ENCODE assay signal across 8 mouse cellular contexts in genomic region chr14:40964881-40965280, GRCm38 (mm10). TPM values are rescaled to one million over a fixed set of nuclear protein-coding genes. Genes with fewer than 3 reads are reported as not detected.
DNase-seq lines count a peak whose midpoint lies in the region; ATAC-seq and TF ChIP-seq lines count a peak whose summit lies in the region.

No protein-coding gene starts in this region.

- H3K4me1 ChIP-seq in erythroblast, embryonic 14.5 days (ENCODE audit: control insufficient read depth) = peaks cover 81% of the 10 kb centered on the region
- peaks cover 73% of the 10 kb centered on the region for H3K4me1 ChIP-seq in G1E (ENCODE audit: insufficient read depth, low read depth, low read length)
- peaks cover 29% of the 10 kb centered on the region for H3K4me1 ChIP-seq in hindbrain, embryonic 14.5 days (replicated peaks; ENCODE audit: control insufficient read depth, insufficient read depth, low read length)
- H3K4me1 ChIP-seq in liver, embryonic 15.5 days (replicated peaks) = peaks cover 71% of the 10 kb centered on the region

- H3K4me3 ChIP-seq in erythroblast, embryonic 14.5 days (replicated peaks) = peak overlapping the region; percentile 82
- H3K4me3 ChIP-seq in G1E (ENCODE audit: low read depth, low read length) = peak overlapping the region; percentile 84; the same call in 1 of the 2 replicates
- peak overlapping the region; percentile 93 for H3K4me3 ChIP-seq in hindbrain, embryonic 14.5 days (replicated peaks; ENCODE audit: low read length)
- H3K4me3 ChIP-seq in liver, embryonic 15.5 days (replicated peaks) = peak overlapping the region; percentile 88

- DNase-seq in G1E (ENCODE audit: low spot score) = no peak
- no peak for DNase-seq in hindbrain, embryonic 14.5 days (ENCODE audit: low spot score)
- DNase-seq in embryo, embryonic 10 days (ENCODE audit: low spot score) = no peak
- no peak for DNase-seq in layer of hippocampus, postnatal 10 days (ENCODE audit: low spot score in 2 of 2)
- no peak for DNase-seq in right cerebral cortex, postnatal 4 days

- no peak overlapping the region for H3K27ac ChIP-seq in hindbrain, embryonic 14.5 days
- H3K27ac ChIP-seq in liver, embryonic 15.5 days (replicated peaks) = peak overlapping the region; percentile 12; the same call in 1 of the 2 replicates

- peaks cover 9% of the 10 kb centered on the region for H3K27me3 ChIP-seq in erythroblast, embryonic 14.5 days (ENCODE audit: control insufficient read depth)
- H3K27me3 ChIP-seq in G1E (ENCODE audit: insufficient read depth, low read length) = no peaks in the 10 kb centered on the region
- H3K27me3 ChIP-seq in hindbrain, embryonic 14.5 days (ENCODE audit: control insufficient read depth, insufficient read depth, low read length) = no peaks in the 10 kb centered on the region
- peaks cover 5% of the 10 kb centered on the region for H3K27me3 ChIP-seq in liver, embryonic 15.5 days

- TF ChIP-seq CTCF in G1E (IDR thresholded peaks at IDR 0.05; ENCODE audit: low read depth, low read length) = no peak

- peak overlapping the region; percentile 89 for H3K4me2 ChIP-seq in hindbrain, embryonic 14.5 days (replicated peaks)
- H3K4me2 ChIP-seq in liver, embryonic 15.5 days = peak overlapping the region; percentile 97

- no peaks in the 10 kb centered on the region for H3K9me3 ChIP-seq in erythroblast, embryonic 14.5 days (ENCODE audit: control insufficient read depth, low read length)
- H3K9me3 ChIP-seq in G1E (replicated peaks) = no peaks in the 10 kb centered on the region
- no peaks in the 10 kb centered on the region for H3K9me3 ChIP-seq in hindbrain, embryonic 14.5 days (ENCODE audit: control insufficient read depth, low read length)
- H3K9me3 ChIP-seq in liver, embryonic 15.5 days (replicated peaks) = no peaks in the 10 kb centered on the region

- no peaks in the 10 kb centered on the region for H3K36me3 ChIP-seq in erythroblast, embryonic 14.5 days (ENCODE audit: control insufficient read depth)
- peaks cover 13% of the 10 kb centered on the region for H3K36me3 ChIP-seq in G1E (replicated peaks)
- H3K36me3 ChIP-seq in hindbrain, embryonic 14.5 days (replicated peaks; ENCODE audit: control insufficient read depth, insufficient read depth) = no peaks in the 10 kb centered on the region
- no peaks in the 10 kb centered on the region for H3K36me3 ChIP-seq in liver, embryonic 15.5 days (replicated peaks)

- no peak overlapping the region for H3K9ac ChIP-seq in hindbrain, embryonic 14.5 days
- peak overlapping the region; percentile 38; the same call in 1 of the 2 replicates for H3K9ac ChIP-seq in liver, embryonic 15.5 days

- ATAC-seq in erythroblast, adult 5-6 weeks (replicated peaks; ENCODE audit: low FRiP score, poor library complexity, severe bottlenecking) = no peak
- ATAC-seq in G1E (ENCODE audit: extremely low read depth, insufficient number of reproducible peaks, low FRiP score, poor library complexity, severe bottlenecking) = no peak
- ATAC-seq in hindbrain, embryonic 14.5 days (ENCODE audit: low FRiP score) = no peak
- no peak for ATAC-seq in liver, embryonic 15.5 days (ENCODE audit: insufficient read depth)

RNA-seq across cellular contexts. Expression of gene Tspan14, which starts 1.7 kb away (rescaled TPM):
- polyA plus RNA-seq in erythroblast, embryonic 14.5 days (2012) = 0.27 and 0.33 TPM in 2 replicates
- 4.0 and 7.3 TPM in 2 replicates for total RNA-seq in erythroblast, adult 5-6 weeks (2015; ENCODE audit: low replicate concordance)
- total RNA-seq in erythroblast, adult 5-6 weeks (2017; ENCODE audit: low replicate concordance) = 8.2 and 9.4 TPM in 2 replicates
- 32.3 and 36.3 TPM in 2 replicates for total RNA-seq in G1E (2014; fragmentation: Nextera tagmentation)
- total RNA-seq in G1E (2017) = 23.4 and 27.2 TPM in 2 replicates
- 7.5 and 10.3 TPM in 2 replicates for polyA plus RNA-seq in G1E (2012)
- polyA plus RNA-seq in hindbrain, embryonic 14.5 days (2014; fragmentation: Nextera tagmentation; extraction: Ambion mirVana) = 65.6 and 70.1 TPM in 2 replicates
- 28.8 and 34.6 TPM in 2 replicates for polyA plus RNA-seq in liver, embryonic 15.5 days (2015; fragmentation: Nextera tagmentation; extraction: Ambion mirVana)
- total RNA-seq in layer of hippocampus, postnatal 10 days (2021) = 10 to 100 TPM; 47.3 to 48.7 TPM

RNA-seq across cellular contexts. Expression of gene Fam213a, which starts 48.7 kb away (rescaled TPM):
- 8.5 and 12.2 TPM in 2 replicates for polyA plus RNA-seq in erythroblast, embryonic 14.5 days (2012)
- total RNA-seq in erythroblast, adult 5-6 weeks (2015; ENCODE audit: low replicate concordance) = 1,227 and 1,297 TPM in 2 replicates
- total RNA-seq in erythroblast, adult 5-6 weeks (2017; ENCODE audit: low replicate concordance) = 2,096 and 2,327 TPM in 2 replicates
- total RNA-seq in G1E (2014; fragmentation: Nextera tagmentation) (101 and 113 TPM in 2 replicates), G1E (2017) (57.9 and 59.7 TPM in 2 replicates)
- polyA plus RNA-seq in G1E (2012) = 9.4 and 12.5 TPM in 2 replicates
- 86.6 and 94.3 TPM in 2 replicates for polyA plus RNA-seq in hindbrain, embryonic 14.5 days (2014; fragmentation: Nextera tagmentation; extraction: Ambion mirVana)
- polyA plus RNA-seq in liver, embryonic 15.5 days (2015; fragmentation: Nextera tagmentation; extraction: Ambion mirVana) = 69.5 and 77.2 TPM in 2 replicates
- 100 to 1,000 TPM; 132 to 150 TPM for total RNA-seq in layer of hippocampus, postnatal 10 days (2021)
